Mouse (Mus musculus): ENCODE data around the gene H2-T22. TPM values are rescaled to one million over a fixed set of nuclear protein-coding genes. Genes with fewer than 3 reads are reported as not detected.

H2-T22 gene
- polyA plus RNA-seq, 1 experiment from 2014 or later: 9.2 TPM

GRCm38 (mm10) chr17:35997713-35998510, 44.6 kb downstream of the H2-T22 start:
- no peak overlapping the region for H3K27ac ChIP-seq (ENCODE audit: low read depth, low read length)
- H3K4me1 ChIP-seq (ENCODE audit: control insufficient read depth, insufficient read depth, low read length): peaks cover 4% of the 10 kb centered on the region; the same call in 1 of the 2 replicates
- H3K9me3 ChIP-seq (ENCODE audit: control insufficient read depth, low read length): no peaks in the 10 kb centered on the region
- no peak overlapping the region for H3K9ac ChIP-seq (ENCODE audit: low read length)
- ATAC-seq (ENCODE audit: insufficient read depth, low FRiP score, low TSS enrichment): no peak
- DNase-seq (ENCODE audit: low spot score): no peak
- no peaks in the 10 kb centered on the region for H3K36me3 ChIP-seq (ENCODE audit: control insufficient read depth, insufficient read depth, low read length)
- 58% methylated on average over 12 of the region's 12 CpGs for WGBS
- H3K4me2 ChIP-seq (ENCODE audit: low read depth): no peak overlapping the region
- H3K27me3 ChIP-seq (ENCODE audit: control insufficient read depth, insufficient read depth, low read length): no peaks in the 10 kb centered on the region
- H3K4me3 ChIP-seq (ENCODE audit: low read depth, low read length): no peak overlapping the region

GRCm38 (mm10) chr17:35996949-35997348, 45.6 kb downstream of the H2-T22 start:
- no peaks in the 10 kb centered on the region for H3K36me3 ChIP-seq (ENCODE audit: control insufficient read depth, insufficient read depth, low read length)
- WGBS: 3% methylated on average over 11 of the region's 11 CpGs
- H3K27ac ChIP-seq (ENCODE audit: low read depth, low read length): no peak overlapping the region
- H3K4me3 ChIP-seq (ENCODE audit: low read depth, low read length): no peak overlapping the region
- DNase-seq (ENCODE audit: low spot score): peak; percentile 89
- no peak overlapping the region for H3K4me2 ChIP-seq (ENCODE audit: low read depth)
- no peaks in the 10 kb centered on the region for H3K27me3 ChIP-seq (ENCODE audit: control insufficient read depth, insufficient read depth, low read length)
- ATAC-seq (ENCODE audit: insufficient read depth, low FRiP score, low TSS enrichment): peak; percentile 64
- H3K4me1 ChIP-seq (ENCODE audit: control insufficient read depth, insufficient read depth, low read length): peaks cover 4% of the 10 kb centered on the region; the same call in 1 of the 2 replicates
- H3K9ac ChIP-seq (ENCODE audit: low read length): no peak overlapping the region
- H3K9me3 ChIP-seq (ENCODE audit: control insufficient read depth, low read length): no peaks in the 10 kb centered on the region

GRCm38 (mm10) chr17:35994879-35995240, 47.7 kb downstream of the H2-T22 start:
- Histone ChIP-seq H3K9me3 (ENCODE audit: control insufficient read depth, low read length) (no peaks in the 10 kb centered on the region), H3K27me3 (ENCODE audit: control insufficient read depth, insufficient read depth, low read length) (no peaks in the 10 kb centered on the region), H3K4me1 (ENCODE audit: control insufficient read depth, insufficient read depth, low read length) (peaks cover 4% of the 10 kb centered on the region; the same call in 1 of the 2 replicates), H3K4me3 (ENCODE audit: low read depth, low read length) (peak overlapping the region; percentile 64), H3K36me3 (ENCODE audit: control insufficient read depth, insufficient read depth, low read length) (no peaks in the 10 kb centered on the region), H3K9ac (ENCODE audit: low read length) (peak overlapping the region; percentile 62), H3K4me2 (ENCODE audit: low read depth) (peak overlapping the region; percentile 68), H3K27ac (ENCODE audit: low read depth, low read length) (no peak overlapping the region)
- 2% methylated on average over 14 of the region's 14 CpGs for WGBS
- ATAC-seq (ENCODE audit: insufficient read depth, low FRiP score, low TSS enrichment): no peak
- peak; percentile 22 for DNase-seq (ENCODE audit: low spot score)

- peak; percentile 88 for DNase-seq (ENCODE audit: low spot score)
- Histone ChIP-seq H3K9me3 (ENCODE audit: control insufficient read depth, low read length) (no peaks in the 10 kb centered on the region), H3K27ac (ENCODE audit: low read depth, low read length) (no peak overlapping the region), H3K4me1 (ENCODE audit: control insufficient read depth, insufficient read depth, low read length) (peaks cover 4% of the 10 kb centered on the region; the same call in 1 of the 2 replicates), H3K4me3 (ENCODE audit: low read depth, low read length) (peak overlapping the region; percentile 64), H3K9ac (ENCODE audit: low read length) (peak overlapping the region; percentile 62), H3K4me2 (ENCODE audit: low read depth) (peak overlapping the region; percentile 68), H3K27me3 (ENCODE audit: control insufficient read depth, insufficient read depth, low read length) (no peaks in the 10 kb centered on the region), H3K36me3 (ENCODE audit: control insufficient read depth, insufficient read depth, low read length) (0 out of 2 replicates have a peak, but pooled peaks cover 3% of the 10 kb centered on the region)
- 4% methylated on average over 31 of the region's 31 CpGs for WGBS
- peak; percentile 67 for ATAC-seq (ENCODE audit: insufficient read depth, low FRiP score, low TSS enrichment)
Observed at GRCm38 (mm10) chr17:35994175-35994878, 48.2 kb downstream of the H2-T22 start.

GRCm38 (mm10) chr17:35993675-35994074, 48.9 kb downstream of the H2-T22 start:
- H3K36me3 ChIP-seq (ENCODE audit: control insufficient read depth, insufficient read depth, low read length): peaks cover 7% of the 10 kb centered on the region; the same call in 1 of the 2 replicates
- peak overlapping the region; percentile 25; the same call in 1 of the 2 replicates for H3K4me2 ChIP-seq (ENCODE audit: low read depth)
- 9% methylated on average over 17 of the region's 17 CpGs for WGBS
- H3K27ac ChIP-seq (ENCODE audit: low read depth, low read length): no peak overlapping the region
- no peaks in the 10 kb centered on the region for H3K9me3 ChIP-seq (ENCODE audit: control insufficient read depth, low read length)
- ATAC-seq (ENCODE audit: insufficient read depth, low FRiP score, low TSS enrichment): peak; percentile 77
- no peak overlapping the region for H3K9ac ChIP-seq (ENCODE audit: low read length)
- peak; percentile 84 for DNase-seq (ENCODE audit: low spot score)
- H3K4me1 ChIP-seq (ENCODE audit: control insufficient read depth, insufficient read depth, low read length): peaks cover 4% of the 10 kb centered on the region; the same call in 1 of the 2 replicates
- H3K27me3 ChIP-seq (ENCODE audit: control insufficient read depth, insufficient read depth, low read length): no peaks in the 10 kb centered on the region
- peak overlapping the region; percentile 12; the same call in 1 of the 2 replicates for H3K4me3 ChIP-seq (ENCODE audit: low read depth, low read length)

GRCm38 (mm10) chr17:35991781-35992180, 50.8 kb downstream of the H2-T22 start:
- peaks cover 4% of the 10 kb centered on the region; the same call in 1 of the 2 replicates for H3K4me1 ChIP-seq (ENCODE audit: control insufficient read depth, insufficient read depth, low read length)
- no peak for ATAC-seq (ENCODE audit: insufficient read depth, low FRiP score, low TSS enrichment)
- DNase-seq (ENCODE audit: low spot score): no peak
- H3K9ac ChIP-seq (ENCODE audit: low read length): no peak overlapping the region
- H3K4me3 ChIP-seq (ENCODE audit: low read depth, low read length): no peak overlapping the region
- H3K4me2 ChIP-seq (ENCODE audit: low read depth): no peak overlapping the region
- H3K9me3 ChIP-seq (ENCODE audit: control insufficient read depth, low read length): no peaks in the 10 kb centered on the region
- H3K27me3 ChIP-seq (ENCODE audit: control insufficient read depth, insufficient read depth, low read length): no peaks in the 10 kb centered on the region
- no peak overlapping the region for H3K27ac ChIP-seq (ENCODE audit: low read depth, low read length)
- WGBS: 58% methylated on average over 10 of the region's 10 CpGs
- peaks cover 7% of the 10 kb centered on the region; the same call in 1 of the 2 replicates for H3K36me3 ChIP-seq (ENCODE audit: control insufficient read depth, insufficient read depth, low read length)

Other genes starting within 250 kb of the H2-T22 start
- gene Ier3, start 221.1 kb downstream of the H2-T22 start, polyA plus RNA-seq (2014; fragmentation: Nextera tagmentation; extraction: Ambion mirVana): 2.0 and 2.8 TPM in 2 replicates
- gene Flot1, start 219.5 kb downstream of the H2-T22 start, polyA plus RNA-seq (2014; fragmentation: Nextera tagmentation; extraction: Ambion mirVana): 48.5 and 52.3 TPM in 2 replicates
- 1,543 and 1,545 TPM in 2 replicates for gene Tubb5, start 204.4 kb downstream of the H2-T22 start, polyA plus RNA-seq (2014; fragmentation: Nextera tagmentation; extraction: Ambion mirVana)
- gene Mdc1, start 201.2 kb downstream of the H2-T22 start, polyA plus RNA-seq (2014; fragmentation: Nextera tagmentation; extraction: Ambion mirVana): 15.0 and 18.3 TPM in 2 replicates
- gene Nrm, start 181.4 kb downstream of the H2-T22 start, polyA plus RNA-seq (2014; fragmentation: Nextera tagmentation; extraction: Ambion mirVana): 47.3 and 50.3 TPM in 2 replicates
- 34.9 and 39.3 TPM in 2 replicates for gene Ppp1r18, start 177.2 kb downstream of the H2-T22 start, polyA plus RNA-seq (2014; fragmentation: Nextera tagmentation; extraction: Ambion mirVana)
- gene Dhx16, start 162.9 kb downstream of the H2-T22 start, polyA plus RNA-seq (2014; fragmentation: Nextera tagmentation; extraction: Ambion mirVana): 42.9 and 51.3 TPM in 2 replicates
- 23.7 and 28.5 TPM in 2 replicates for gene 2310061I04Rik, start 145.3 kb downstream of the H2-T22 start, polyA plus RNA-seq (2014; fragmentation: Nextera tagmentation; extraction: Ambion mirVana)
- 213 and 214 TPM in 2 replicates for gene Atat1, start 132.7 kb downstream of the H2-T22 start, polyA plus RNA-seq (2014; fragmentation: Nextera tagmentation; extraction: Ambion mirVana)
- gene Mrps18b, start 126.4 kb downstream of the H2-T22 start, polyA plus RNA-seq (2014; fragmentation: Nextera tagmentation; extraction: Ambion mirVana): 67.9 and 72.0 TPM in 2 replicates
- 48.9 and 49.3 TPM in 2 replicates for gene Ppp1r10, start 126.3 kb downstream of the H2-T22 start, polyA plus RNA-seq (2014; fragmentation: Nextera tagmentation; extraction: Ambion mirVana)
- gene Abcf1, start 73.0 kb downstream of the H2-T22 start, polyA plus RNA-seq (2014; fragmentation: Nextera tagmentation; extraction: Ambion mirVana): 103 and 113 TPM in 2 replicates
- gene Gnl1, start 62.9 kb downstream of the H2-T22 start, polyA plus RNA-seq (2014; fragmentation: Nextera tagmentation; extraction: Ambion mirVana): 35.7 and 36.5 TPM in 2 replicates
- gene Prr3, start 62.5 kb downstream of the H2-T22 start, polyA plus RNA-seq (2014; fragmentation: Nextera tagmentation; extraction: Ambion mirVana): 39.3 and 44.4 TPM in 2 replicates
- gene H2-T24, start 22.2 kb downstream of the H2-T22 start, polyA plus RNA-seq (2014; fragmentation: Nextera tagmentation; extraction: Ambion mirVana): 3.5 and 3.6 TPM in 2 replicates
- gene H2-T23, start 9.9 kb downstream of the H2-T22 start, polyA plus RNA-seq (2014; fragmentation: Nextera tagmentation; extraction: Ambion mirVana): 2.7 and 3.0 TPM in 2 replicates
- gene Gm6034, start 214 bp upstream of the H2-T22 start, polyA plus RNA-seq (2014; fragmentation: Nextera tagmentation; extraction: Ambion mirVana): not detected in 2 replicates
- gene Gm11127, start 15.6 kb upstream of the H2-T22 start, polyA plus RNA-seq (2014; fragmentation: Nextera tagmentation; extraction: Ambion mirVana): not detected in 2 replicates
- gene Gm19684, start 78.9 kb upstream of the H2-T22 start, polyA plus RNA-seq (2014; fragmentation: Nextera tagmentation; extraction: Ambion mirVana): not detected in 2 replicates
- not detected in 2 replicates for gene Gm7030, start 86.7 kb upstream of the H2-T22 start, polyA plus RNA-seq (2014; fragmentation: Nextera tagmentation; extraction: Ambion mirVana)
- not detected in 2 replicates for gene Gm8909, start 125.8 kb upstream of the H2-T22 start, polyA plus RNA-seq (2014; fragmentation: Nextera tagmentation; extraction: Ambion mirVana)
- gene H2-T3, start 147.5 kb upstream of the H2-T22 start, polyA plus RNA-seq (2014; fragmentation: Nextera tagmentation; extraction: Ambion mirVana): not detected in 2 replicates
- 86.5 and 87.2 TPM in 2 replicates for gene Rpp21, start 215.3 kb upstream of the H2-T22 start, polyA plus RNA-seq (2014; fragmentation: Nextera tagmentation; extraction: Ambion mirVana)
- gene Trim39, start 229.5 kb upstream of the H2-T22 start, polyA plus RNA-seq (2014; fragmentation: Nextera tagmentation; extraction: Ambion mirVana): 18.0 and 19.8 TPM in 2 replicates
- gene H2-M10.2, start 243.7 kb upstream of the H2-T22 start, polyA plus RNA-seq (2014; fragmentation: Nextera tagmentation; extraction: Ambion mirVana): not detected in 2 replicates

Data from neural tube, embryonic 11.5 days (tissue).